Mouse (Mus musculus) embryo, embryonic 11 days (tissue): Measurements from ENCODE around the gene Atg5.

Source experiments
- DNase-seq: peaks from one replicate; pipeline ENCODE4 v3.0.0-alpha.2; 2015

Atg5 gene

DNA sequence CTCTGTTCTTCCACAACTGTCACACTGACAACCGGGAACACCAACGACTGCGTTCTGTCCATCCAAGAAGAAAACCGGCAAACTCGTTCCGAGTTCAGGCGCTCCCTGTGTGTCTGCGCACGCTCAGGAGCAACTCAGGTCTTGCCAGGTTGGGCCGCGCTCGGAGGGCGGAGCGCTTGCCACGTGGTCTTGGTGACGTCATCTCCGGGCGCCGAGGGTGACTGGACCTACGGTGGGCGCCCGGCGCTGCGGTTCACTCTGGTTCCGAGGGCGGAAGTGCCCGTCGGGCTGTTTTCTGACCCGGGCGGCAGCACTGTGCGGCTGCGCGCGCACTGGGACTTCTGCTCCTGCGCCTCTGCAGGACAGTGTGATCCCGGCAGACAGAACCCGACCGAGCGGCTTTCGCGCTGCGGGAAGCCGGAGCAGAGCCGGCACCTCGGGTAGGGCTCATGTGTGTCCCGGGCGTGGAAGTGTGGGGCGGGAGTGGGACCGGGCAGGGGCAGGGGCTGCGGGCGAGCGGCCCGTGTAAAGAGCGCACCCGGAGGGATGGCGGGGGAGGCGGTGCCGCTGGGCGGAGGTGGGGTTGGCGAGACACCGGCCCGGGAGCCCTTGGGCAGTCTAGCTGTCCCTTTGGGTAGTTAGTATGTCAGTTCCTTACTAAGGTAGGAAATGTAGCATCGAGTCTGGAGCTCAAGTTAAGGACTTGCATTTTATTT is at the start of gene Atg5:
TSS of gene Atg5 (plus strand) at position 214 of the 716 bp plus-strand sequence.
- DNase-seq, result peak; percentile 100

- peak; percentile 14 for DNase-seq
These were observed 49.1 kb upstream of the Atg5 start for GRCm38 (mm10) chr10:44219073-44219472.

GRCm38 (mm10) chr10:44224345-44224744 is 43.8 kb upstream of the Atg5 start:
- no peak for DNase-seq

DNA sequence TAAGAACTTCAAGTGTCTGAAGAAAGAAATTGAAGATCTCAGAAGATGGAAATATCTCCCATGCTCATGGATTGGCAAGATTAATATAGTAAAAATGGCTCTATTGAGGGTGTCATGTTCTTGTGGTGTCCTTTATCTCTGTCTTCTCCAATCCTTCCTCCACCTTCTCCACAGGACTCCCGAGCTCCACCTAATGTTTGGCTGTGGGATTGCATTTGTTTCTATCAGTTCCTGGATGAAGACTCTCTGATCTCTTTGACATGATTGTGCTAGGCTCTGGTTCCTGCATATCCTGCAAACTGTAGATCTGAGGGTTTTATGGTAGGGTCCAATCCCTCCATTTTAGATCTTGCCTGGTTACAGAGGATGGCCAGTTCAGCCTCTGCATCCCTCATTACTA is 34.8 kb upstream of the Atg5 start:
- peak; percentile 16 for DNase-seq

DNA sequence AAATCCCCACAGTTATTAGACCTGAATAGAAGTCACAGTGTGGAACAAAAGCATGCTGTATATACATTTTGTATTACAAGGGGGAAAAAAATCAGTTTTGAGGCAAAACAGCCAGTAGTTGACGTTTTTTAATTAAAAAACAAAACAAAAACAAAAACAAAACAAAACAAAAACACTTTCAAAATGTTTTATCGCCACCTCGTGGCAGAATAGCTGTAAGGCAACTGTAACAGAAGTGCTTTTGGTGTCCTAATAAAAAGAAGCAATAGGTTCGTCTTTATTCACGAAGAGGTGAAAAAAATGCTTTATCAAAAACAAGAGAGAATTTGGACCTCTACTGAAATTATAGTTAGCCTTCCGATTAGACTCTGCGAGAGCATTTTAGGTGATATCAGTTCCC is 32.9 kb upstream of the Atg5 start:
- peak; percentile 22 for DNase-seq

DNA sequence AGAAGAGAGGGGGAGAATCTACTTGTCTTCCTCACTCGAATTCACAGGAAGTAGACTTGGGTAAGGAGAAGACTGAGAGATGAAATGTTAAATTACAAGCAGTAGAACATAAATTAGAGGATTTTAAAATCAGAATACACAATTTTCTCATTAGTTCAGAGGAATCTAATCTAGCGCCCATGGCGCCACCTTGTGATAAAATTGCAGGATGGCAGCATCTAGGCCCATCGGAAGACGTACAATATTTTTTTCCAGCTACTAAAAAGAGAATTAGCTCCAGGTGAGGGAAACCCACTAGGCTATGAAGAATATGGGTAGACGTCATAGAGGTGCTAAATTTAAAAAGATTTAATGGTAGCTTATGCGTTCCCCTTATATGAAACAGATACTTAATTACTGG is 11.5 kb upstream of the Atg5 start:
- peak; percentile 41 for DNase-seq

- DNase-seq, result no peak
These were observed 2.3 kb upstream of the Atg5 start for GRCm38 (mm10) chr10:44265835-44266234.

DNA sequence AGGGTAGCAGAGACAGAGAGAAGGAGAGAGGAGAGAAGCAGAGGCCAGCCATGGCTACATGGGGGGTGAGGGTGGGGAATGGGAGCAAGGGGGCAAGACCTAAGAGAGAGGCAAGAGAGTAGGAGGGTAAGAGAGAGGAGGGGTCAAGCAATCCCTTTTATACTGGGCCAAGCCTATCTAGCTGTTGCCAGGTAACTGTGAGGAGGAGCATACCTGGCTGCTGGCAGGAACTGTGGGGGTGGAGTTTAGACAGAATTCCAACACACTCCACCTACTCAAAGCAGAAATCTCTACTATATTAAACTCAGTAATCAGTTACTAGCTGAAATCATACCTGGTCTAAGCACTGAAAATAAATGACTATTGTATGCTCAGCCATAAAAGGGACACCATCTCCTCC is 1.6 kb upstream of the Atg5 start:
- no peak for DNase-seq

- no peak for DNase-seq
These were observed 574 bp upstream of the Atg5 start for GRCm38 (mm10) chr10:44267426-44268142.

DNA sequence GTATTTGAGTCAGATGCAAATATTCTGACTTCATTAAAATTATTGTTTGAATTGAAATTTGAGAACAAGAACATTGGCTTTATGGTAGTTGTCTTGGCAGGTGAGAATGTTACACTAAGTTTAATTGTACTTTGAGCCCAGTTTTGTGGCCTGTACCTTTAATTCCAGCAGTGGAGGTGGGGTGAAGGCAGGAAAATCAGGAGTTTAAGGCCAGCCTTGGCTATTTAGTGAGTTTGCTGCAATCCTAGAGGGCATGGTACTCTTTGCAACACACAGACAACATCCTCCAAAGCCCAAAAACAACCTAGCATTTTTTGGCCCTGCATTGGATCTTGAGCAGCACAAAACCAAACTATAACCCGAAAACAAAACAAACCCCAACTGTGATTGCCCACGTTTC is 1.1 kb downstream of the Atg5 start:
- no peak for DNase-seq

GRCm38 (mm10) chr10:44282323-44282722 is 14.2 kb downstream of the Atg5 start:
- DNase-seq, result no peak

DNA sequence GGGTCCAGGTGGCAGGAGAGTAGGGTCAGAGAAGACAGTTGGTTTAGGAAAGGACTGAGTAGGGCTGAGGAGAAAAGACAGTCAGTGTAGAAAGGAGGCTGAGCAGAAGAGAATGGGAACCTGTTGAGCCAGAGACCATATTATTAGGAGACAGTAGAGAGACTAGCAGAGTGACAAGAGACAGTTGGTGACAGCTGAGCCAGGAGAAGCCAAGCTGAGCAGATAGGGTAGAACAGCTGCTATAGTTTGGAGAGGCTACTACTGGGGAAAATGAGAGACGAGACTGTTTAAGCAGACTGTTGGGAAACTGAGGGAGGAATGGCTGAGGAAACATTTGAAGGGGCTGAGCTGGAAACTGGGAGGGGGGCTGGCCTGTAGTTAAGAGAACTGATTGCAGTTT is 16.9 kb downstream of the Atg5 start:
- no peak for DNase-seq

GRCm38 (mm10) chr10:44285935-44286334 is 17.8 kb downstream of the Atg5 start:
- no peak for DNase-seq

DNA sequence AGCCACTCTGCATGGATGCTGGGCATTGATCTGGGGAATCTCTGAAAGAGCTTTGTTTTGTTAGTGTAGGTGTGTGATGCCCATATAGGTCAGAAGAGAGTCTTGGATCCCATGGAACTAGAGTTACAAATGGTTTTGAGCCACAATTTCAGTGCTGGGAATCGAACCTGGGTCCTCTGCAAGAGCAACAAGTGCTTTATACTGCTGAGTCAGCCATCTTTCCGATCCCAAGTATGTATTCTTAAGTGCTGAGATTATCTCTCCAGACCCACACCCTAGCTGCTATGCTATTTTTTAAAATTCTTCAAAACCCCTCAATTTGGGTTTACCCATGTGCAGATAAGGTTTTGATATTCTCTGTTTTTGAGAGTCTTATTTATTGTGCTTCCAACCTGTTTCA is 22.7 kb downstream of the Atg5 start:
- no peak for DNase-seq

GRCm38 (mm10) chr10:44292205-44292604 is 24.0 kb downstream of the Atg5 start:
- peak; percentile 49 for DNase-seq

DNA sequence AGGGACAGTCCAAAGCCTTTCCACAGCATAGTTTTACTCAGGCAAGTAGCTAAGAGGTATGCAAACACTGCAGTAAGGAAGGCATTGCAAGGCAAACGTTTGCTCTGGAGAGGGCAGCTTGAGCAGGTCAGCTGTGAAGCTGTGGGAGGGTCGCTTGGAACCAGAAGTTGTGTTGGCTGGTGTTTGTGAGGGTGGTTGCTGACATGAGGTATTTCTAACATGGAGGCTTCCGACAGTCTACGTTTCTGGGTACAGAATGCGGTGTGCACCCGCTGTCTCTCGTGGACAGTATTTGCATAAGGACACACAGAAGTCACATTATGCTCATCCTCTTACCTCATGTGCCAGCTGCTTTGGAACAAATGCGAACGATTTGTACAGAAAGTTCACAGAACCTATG is 31.0 kb downstream of the Atg5 start:
- DNase-seq, result no peak

- no peak for DNase-seq
These were observed 31.9 kb downstream of the Atg5 start for GRCm38 (mm10) chr10:44300078-44300477.

DNA sequence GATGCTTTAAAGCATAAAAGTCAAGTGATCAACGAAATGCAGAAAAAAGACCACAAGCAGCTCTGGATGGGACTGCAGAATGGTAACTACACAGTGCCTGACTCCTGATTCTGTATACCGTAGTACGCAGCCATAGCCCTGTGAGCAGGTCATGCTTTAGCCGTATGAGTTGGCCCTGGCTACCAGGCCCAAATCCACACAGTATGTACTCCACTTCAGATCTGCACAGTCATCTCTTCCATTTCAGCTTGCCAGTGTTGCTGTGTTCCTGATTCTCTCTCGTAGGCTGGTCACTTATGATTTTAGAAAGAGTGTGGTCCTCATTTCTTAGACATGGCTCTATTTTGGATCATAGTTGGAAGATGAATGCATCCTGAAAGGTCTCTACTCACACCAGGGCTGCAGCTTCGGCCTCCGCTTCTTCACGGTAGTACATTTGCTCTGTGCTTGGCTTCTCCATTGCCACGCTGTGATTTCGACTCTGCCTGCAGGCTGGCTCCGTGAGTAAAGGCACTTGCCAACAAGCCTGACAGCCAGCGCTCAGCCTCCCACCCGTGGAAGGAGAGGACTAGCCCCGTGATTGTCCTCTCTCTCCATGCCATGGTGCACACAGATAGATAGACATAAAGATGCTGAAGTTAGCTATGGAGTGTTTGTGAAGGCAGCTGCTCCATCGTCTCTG is 35.6 kb downstream of the Atg5 start:
- DNase-seq, result no peak

DNA sequence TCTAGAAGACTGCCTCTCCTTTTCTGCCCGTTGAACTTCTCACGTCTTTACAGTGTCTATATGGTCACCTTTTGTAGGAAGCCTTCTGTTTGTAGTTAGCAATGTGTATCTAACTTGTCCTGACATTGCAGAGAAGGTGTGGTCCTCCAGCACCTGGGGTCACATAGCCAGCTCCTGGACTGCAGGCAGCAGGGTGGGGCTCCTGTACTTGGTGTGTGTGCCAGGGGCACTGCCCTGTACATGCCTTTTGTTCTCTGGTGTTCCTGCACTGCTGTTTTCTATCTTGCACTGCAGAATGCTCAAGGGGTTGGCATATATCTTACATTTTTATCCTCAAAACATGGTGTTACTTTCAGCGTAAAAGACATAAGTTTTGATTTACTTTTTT is 36.2 kb downstream of the Atg5 start:
- DNase-seq, result no peak

GRCm38 (mm10) chr10:44304845-44305244 is 36.7 kb downstream of the Atg5 start:
- DNase-seq, result no peak

GRCm38 (mm10) chr10:44306308-44306707 is 38.1 kb downstream of the Atg5 start:
- DNase-seq, result no peak

GRCm38 (mm10) chr10:44308280-44308679 is 40.1 kb downstream of the Atg5 start:
- no peak for DNase-seq

- DNase-seq, result no peak
These were observed 41.1 kb downstream of the Atg5 start for GRCm38 (mm10) chr10:44309250-44309649.

DNA sequence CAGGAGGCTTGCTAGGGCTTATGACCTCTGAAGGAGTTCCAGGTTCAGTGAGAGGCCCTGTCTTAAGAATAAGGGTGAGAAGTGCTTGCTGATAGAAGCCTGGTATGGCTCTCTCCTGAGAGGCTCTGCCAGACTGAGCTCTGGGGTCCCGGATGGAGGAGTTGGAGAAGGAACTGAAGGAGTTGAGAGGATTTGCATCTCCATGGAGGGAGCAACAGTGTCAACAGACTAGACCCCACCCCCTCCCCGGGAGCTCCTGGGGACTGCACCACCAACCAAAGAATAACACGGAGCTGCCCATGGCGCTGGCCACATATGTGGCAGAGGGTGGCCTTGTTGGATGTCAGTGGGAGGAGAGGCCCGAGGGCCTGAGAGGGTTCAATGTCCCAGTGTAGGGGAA is 47.1 kb downstream of the Atg5 start:
- no peak for DNase-seq
